Mouse (Mus musculus): Measurements from ENCODE around the gene Apopt1. TPM values are rescaled to one million over a fixed set of nuclear protein-coding genes. Genes with fewer than 3 reads are reported as not detected.
A peak's percentile ranks its signal among the peaks of the same experiment; 100 is the strongest.

Gene Apopt1
- total RNA-seq, 2 experiments from 2014 or later = 39.8 to 41.6 TPM

- peak; percentile 87 to 89 for DNase-seq (ENCODE audit: low spot score in 2 of 2)
- intact Hi-C loops (cut with DNase I) = no loop called here
These were observed 35.0 kb upstream of the Apopt1 start, which contains the start of gene Trmt61a for GRCm38 (mm10) chr12:111677882-111678669. Gene Trmt61a, plus strand, starts transcription at chr12:111678105.

DNA sequence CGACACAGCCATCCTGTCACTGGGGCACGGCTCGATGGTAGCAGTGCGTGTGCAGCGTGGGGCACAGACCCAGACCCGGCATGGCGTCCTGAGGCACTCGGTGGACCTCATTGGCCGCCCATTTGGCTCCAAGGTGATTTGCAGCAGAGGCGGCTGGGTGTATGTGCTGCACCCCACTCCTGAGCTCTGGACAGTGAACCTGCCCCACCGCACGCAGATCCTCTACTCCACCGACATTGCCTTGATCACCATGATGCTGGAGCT, 34.5 kb upstream of the Apopt1 start:
- intact Hi-C loops (cut with DNase I) = no loop called here
- no peak for DNase-seq (ENCODE audit: low spot score in 2 of 2)

- intact Hi-C loops (cut with DNase I) = no loop called here
- no peak for DNase-seq (ENCODE audit: low spot score in 2 of 2)
These were observed 34.1 kb upstream of the Apopt1 start for GRCm38 (mm10) chr12:111678997-111679396.

DNA sequence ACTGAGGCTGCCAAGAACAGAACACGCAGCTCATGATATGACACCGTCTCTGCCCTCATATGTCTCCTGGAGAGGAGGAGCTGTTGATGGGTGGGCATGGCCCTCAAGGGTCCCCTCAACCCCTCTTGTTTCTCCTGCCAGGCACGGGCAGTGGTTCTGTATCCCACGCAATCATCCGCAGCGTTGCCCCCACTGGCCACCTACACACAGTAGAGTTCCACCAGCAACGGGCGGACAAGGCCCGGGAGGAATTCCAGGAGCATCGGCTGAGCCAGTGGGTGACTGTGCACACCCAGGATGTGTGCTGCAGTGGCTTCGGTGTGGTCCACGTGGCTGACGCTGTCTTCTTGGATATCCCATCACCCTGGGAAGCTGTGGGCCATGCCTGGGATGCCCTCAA, 32.4 kb upstream of the Apopt1 start:
- intact Hi-C loops (cut with DNase I) = no loop called here
- peak; percentile 40 to 62 for DNase-seq (ENCODE audit: low spot score in 2 of 2)

DNA sequence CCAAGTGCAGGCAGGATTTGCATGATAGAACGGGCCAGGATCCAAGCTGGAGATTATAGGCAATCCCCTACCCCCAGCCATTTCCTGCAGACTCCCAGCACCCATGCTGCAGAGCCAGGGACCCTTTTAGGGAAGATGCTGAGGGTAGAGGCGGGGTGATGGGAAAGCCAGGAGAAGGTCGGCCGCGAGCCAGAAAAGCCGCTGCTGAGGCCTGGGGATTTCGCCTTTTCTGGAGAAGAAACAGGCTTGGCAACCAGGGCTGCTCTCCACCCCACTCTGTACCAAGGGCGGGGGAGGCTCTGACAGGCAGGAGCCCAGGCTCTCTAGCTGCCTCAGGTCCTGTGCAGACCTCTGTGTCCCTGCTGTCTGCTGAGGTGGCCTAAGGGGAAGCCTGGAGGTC, 31.8 kb upstream of the Apopt1 start:
- no peak for DNase-seq (ENCODE audit: low spot score in 2 of 2)
- intact Hi-C loops (cut with DNase I) = no loop called here

- intact Hi-C loops (cut with DNase I) = no loop called here
- no peak for DNase-seq (ENCODE audit: low spot score in 2 of 2)
These were observed 31.1 kb upstream of the Apopt1 start for GRCm38 (mm10) chr12:111682003-111682402.

- intact Hi-C loops (cut with DNase I) = no loop called here
- no peak for DNase-seq (ENCODE audit: low spot score in 2 of 2)
These were observed 30.3 kb upstream of the Apopt1 start for GRCm38 (mm10) chr12:111682806-111683205.

DNA sequence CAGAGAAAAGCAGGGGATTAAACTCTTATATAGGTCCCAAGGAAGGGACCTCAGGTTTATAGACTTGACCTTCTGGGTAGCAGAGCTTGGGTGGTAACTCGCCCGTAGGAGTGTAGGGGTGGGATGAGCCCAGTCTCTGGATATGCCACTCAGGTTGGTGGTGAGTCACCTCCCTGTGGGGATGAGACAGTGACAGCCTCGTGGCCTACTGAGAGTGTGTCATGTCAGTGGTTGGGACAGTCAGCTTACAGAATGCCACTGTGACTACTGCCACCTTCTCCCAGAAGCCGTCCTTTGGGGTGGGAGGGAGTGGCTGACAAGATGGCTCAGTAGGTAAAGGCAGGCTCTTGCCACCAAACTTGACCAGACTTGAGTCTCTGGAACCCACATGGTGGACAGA, 26.7 kb upstream of the Apopt1 start:
- intact Hi-C loops (cut with DNase I) = no loop called here
- DNase-seq (ENCODE audit: low spot score in 2 of 2) = no peak

GRCm38 (mm10) chr12:111687350-111688068, 25.6 kb upstream of the Apopt1 start:
- DNase-seq (ENCODE audit: low spot score in 2 of 2) = peak; percentile 63 to 69
- intact Hi-C loops (cut with DNase I) = no loop called here

- intact Hi-C loops (cut with DNase I) = no loop called here
- DNase-seq (ENCODE audit: low spot score in 2 of 2) = no peak
These were observed 25.0 kb upstream of the Apopt1 start for GRCm38 (mm10) chr12:111688069-111688428.

DNA sequence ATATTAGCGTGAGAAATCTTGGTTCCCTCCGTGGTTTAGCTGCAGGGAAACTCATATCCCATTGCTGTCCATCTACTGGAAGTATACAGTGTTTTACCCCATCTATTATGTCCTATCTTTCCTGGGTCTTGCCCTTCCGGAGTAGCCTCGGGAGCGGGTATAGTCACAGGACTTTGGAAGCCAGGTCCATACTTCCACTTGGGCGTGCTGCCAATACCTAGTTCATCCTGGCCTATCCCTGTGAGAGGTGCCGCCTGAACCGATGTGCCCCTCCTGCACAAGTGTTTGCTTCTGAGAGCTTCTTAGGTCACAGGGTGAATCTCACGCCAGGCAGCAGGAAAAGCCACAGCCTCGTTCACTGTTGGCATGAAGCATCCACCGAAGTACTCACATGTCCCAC, 23.6 kb upstream of the Apopt1 start:
- DNase-seq (ENCODE audit: low spot score in 2 of 2) = no peak
- intact Hi-C loops (cut with DNase I) = no loop called here

- DNase-seq (ENCODE audit: low spot score in 2 of 2) = peak in 1 of 2 experiments; percentile 37
- intact Hi-C loops (cut with DNase I) = no loop called here
These were observed 21.7 kb upstream of the Apopt1 start for GRCm38 (mm10) chr12:111691346-111691872.

DNA sequence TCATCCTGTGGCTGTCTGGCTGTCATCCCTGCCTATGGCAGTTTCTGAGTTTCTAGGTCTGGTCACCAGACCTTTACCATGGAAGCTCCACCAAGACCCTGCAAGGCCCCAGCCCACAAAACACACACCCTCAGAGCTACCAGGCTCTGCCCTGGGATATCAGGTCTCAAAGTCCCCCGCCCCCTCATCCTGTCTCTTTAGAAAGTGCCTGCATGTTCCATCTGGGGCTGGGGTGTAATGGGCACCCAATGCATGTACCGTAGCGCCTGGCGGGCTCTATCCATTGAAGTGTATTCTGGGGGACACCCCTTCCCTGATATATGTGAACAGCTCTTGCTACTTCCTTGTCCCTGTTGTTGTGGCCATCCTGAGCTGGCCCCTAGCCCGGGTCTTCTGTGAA, 20.2 kb upstream of the Apopt1 start:
- no peak for DNase-seq (ENCODE audit: low spot score in 2 of 2)
- intact Hi-C loops (cut with DNase I) = no loop called here

DNA sequence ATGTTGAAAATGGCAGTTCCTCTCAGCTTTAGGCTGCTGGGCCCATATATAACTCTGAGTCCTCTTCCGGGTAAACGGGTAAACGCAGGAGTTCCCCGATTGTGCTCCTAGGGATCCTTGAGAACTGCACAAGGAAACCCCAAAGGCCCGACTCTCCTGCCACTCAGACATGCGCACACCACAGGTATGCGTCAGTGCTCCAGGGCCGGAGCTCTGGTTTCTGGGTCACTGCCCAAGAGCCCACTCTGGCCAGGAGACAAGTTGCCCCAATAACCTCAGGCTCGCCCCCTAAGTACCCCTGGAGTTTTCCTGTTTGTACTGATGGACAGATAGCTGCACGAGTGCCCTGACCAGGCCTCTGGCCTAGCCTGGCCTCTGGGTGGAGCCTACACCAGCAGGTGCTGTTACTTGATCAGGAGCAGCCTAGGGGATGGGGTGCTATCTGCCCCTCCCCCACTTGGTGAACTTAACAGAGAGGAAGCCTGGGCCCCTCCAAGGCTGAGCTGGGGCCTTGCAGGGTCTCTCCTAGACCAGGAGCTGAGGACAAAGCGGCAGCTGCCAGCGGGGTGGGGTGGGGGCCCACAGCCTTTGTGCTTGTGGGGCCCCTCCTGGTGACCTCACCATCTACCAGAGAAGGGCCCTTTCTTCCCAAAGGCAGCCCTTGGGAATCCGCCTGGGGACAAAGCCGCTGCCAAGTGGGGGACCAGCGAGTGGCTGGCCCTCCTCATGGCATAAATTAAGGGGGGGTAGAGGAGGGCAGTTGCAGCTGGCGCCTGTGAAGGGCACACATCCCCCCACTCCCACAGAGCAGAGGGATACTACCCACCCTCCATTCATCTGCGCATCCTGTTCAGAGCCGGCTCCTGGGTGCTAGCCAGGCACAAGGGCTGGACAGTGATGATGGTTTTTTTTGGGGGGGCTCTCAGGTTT, 19.5 kb upstream of the Apopt1 start:
- DNase-seq (ENCODE audit: low spot score in 2 of 2) = peak; percentile 52 to 59
- intact Hi-C loops (cut with DNase I) = no loop called here

DNA sequence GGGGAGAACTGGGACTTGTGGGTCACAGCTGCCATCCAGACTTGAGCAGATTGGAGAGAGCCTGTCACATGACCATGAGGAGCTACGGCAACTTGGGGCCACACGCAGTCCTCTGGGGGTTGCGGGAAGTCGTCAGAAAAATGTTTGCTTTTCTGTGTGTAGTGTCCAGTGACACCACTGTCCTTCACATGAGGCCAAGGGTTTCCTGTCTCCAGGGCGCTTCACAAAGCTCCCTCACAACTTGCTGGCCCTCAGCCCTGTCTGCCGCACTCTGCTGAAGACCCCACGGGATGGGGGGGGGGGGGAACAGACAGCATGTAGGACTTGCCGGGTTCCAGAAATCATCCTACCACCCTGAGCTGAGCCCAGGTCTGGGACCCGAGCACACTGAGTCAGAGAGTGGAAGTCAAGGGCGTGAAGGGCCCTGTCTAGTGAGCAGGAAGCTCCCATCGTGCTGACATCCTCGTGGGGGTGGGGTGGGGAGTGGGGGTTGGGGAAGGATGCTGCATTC, 18.7 kb upstream of the Apopt1 start:
- intact Hi-C loops (cut with DNase I) = no loop called here
- DNase-seq (ENCODE audit: low spot score in 2 of 2) = peak in 1 of 2 experiments; percentile 37

- DNase-seq (ENCODE audit: low spot score in 2 of 2) = peak; percentile 50 to 51
- intact Hi-C loops (cut with DNase I) = loop anchor here (1.0 to 5.0 kb wide), 2 partner anchors 24 to 43 kb away; no protein-coding TSS in a partner anchor
These were observed 17.9 kb upstream of the Apopt1 start for GRCm38 (mm10) chr12:111694880-111695804.

- peak; percentile 72 to 77 for DNase-seq (ENCODE audit: low spot score in 2 of 2)
- intact Hi-C loops (cut with DNase I) = loop anchor here (5.0 kb wide), 1 partner anchor 44 kb away; no protein-coding TSS in a partner anchor
These were observed 16.8 kb upstream of the Apopt1 start for GRCm38 (mm10) chr12:111696239-111696638.

DNA sequence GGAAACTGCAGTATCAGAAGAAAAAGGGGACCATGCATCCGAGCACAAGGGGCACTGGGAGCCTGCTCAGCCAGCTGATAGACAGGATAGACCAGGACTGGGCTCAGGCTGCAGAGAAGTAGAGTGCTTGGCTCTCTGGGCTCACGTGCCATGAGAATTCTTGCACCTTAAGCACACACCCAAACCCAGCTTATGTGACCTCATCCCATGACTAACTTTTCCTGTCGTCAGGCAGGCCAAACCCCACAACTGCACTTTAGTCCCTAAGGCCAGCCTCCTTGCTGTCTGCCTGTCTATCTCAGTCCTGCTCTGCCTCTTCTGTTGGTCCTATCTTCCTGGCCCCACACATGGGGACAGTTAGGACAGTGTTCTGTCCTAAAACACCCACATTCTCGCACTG, 15.4 kb upstream of the Apopt1 start:
- intact Hi-C loops (cut with DNase I) = loop anchor here (5.0 kb wide), 1 partner anchor 45 kb away; no protein-coding TSS in a partner anchor
- no peak for DNase-seq (ENCODE audit: low spot score in 2 of 2)

Measured in left cerebral cortex, postnatal 36 days (tissue).